In the genomic region with DNA sequence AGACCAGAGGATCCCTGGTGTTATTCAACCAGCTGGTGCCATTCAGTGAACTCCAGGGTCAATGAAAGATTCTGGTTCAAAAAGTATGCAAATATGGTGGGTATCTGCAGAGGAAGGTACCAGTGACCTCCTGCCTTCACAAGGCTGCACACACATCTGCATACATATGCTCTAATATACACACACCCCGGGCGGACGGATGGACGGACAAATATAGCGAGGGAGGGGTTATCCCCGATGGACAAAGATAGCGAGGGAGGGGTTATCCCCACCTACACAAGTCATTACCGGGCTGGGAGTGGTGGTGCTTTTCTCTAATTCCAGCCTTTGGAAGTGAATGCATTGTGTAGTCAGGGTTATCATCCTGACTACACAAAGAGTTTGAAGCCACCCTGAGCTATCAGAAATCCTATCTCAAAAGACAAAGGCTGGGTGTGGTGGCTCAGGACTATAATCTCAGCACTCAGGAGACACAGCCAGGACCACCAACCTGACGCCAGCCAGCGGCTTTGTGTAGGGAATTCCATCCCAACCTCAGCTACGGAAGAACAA, we compare ENCODE assay signal across 21 mouse cellular contexts. TPM values are rescaled to one million over a fixed set of nuclear protein-coding genes. Genes with fewer than 3 reads are reported as not detected.
DNase-seq lines count a peak whose midpoint lies in the region; TF ChIP-seq lines count a peak whose summit lies in the region.
"Had no signal": no experiment of that assay in that cellular context is flagged by ENCODE, and none has a peak within 500 bp of the region (broad histone marks: within the 10 kb centered on the region; RNA-seq: fewer than 3 reads in every experiment).

No protein-coding gene starts in this region.

- no peak overlapping the region for H3K27ac ChIP-seq in CH12.LX (ENCODE audit: insufficient read depth, low read depth)
- H3K27ac ChIP-seq: forebrain, embryonic 13.5 days; forebrain, embryonic 15.5 days had no signal

- DNase-seq in CH12.LX (ENCODE audit: extremely low read depth) (peak; percentile 52), ES-CJ7 (ENCODE audit: low read depth, low spot score) (peak; percentile 93), R1 (ENCODE audit: low read depth, low spot score) (peak; percentile 95)
- DNase-seq in left cerebral cortex, postnatal 10 days (ENCODE audit: extremely low spot score in 1 of 2, low spot score in 2 of 2) = no peak
- DNase-seq in frontal cortex, postnatal 25 days (ENCODE audit: low spot score in 2 of 2) = no peak
- no peak for DNase-seq in gastrocnemius, postnatal 4 days (ENCODE audit: low spot score in 2 of 2)
- no peak for DNase-seq in layer of hippocampus, postnatal 25 days (ENCODE audit: extremely low spot score in 1 of 2, low spot score in 1 of 2)
- DNase-seq: adrenal gland, adult 8-10 months; adrenal gland, postnatal 14 days; adrenal gland, postnatal 36 days; cerebellum, adult 11-12 months; cerebellum, adult 2 months; cerebellum, adult 9-10 months; cerebellum, postnatal 10 days; cerebellum, postnatal 25 days; forebrain, postnatal 0 days had no signal

- dilution Hi-C loops in CH12.LX (cut with MboI; ENCODE audit: extremely low pct_ligation_motif_present, extremely low pct_unique_long_range_greater_than_20kb, low sequenced_read_pairs) = no loop called here

- no peak for TF ChIP-seq EP300 in CH12.LX (IDR thresholded peaks at IDR 0.05; ENCODE audit: low read length)

- H3K36me3 ChIP-seq in CH12.LX (replicated peaks in 1 of 2; ENCODE audit: control insufficient read depth in 1 of 2, insufficient read depth in 1 of 2, low read length in 1 of 2) (no peaks in the 10 kb centered on the region), E14TG2a.4 (ENCODE audit: insufficient read depth, low read length) (no peaks in the 10 kb centered on the region)
- H3K36me3 ChIP-seq: forebrain, embryonic 15.5 days; G1E had no signal

- H3K4me1 ChIP-seq in CH12.LX (ENCODE audit: control insufficient read depth in 1 of 2, insufficient read depth in 2 of 2) (peaks cover 15 to 24% of the 10 kb centered on the region in 2 experiments), E14TG2a.4 (replicated peaks; ENCODE audit: low read depth, low read length) (peaks cover 62% of the 10 kb centered on the region)
- H3K4me1 ChIP-seq: forebrain, embryonic 13.5 days had no signal

- TF ChIP-seq CTCF in CH12.LX (conservative IDR thresholded peaks at IDR 0.05 in 1 of 2, IDR thresholded peaks at IDR 0.05 in 1 of 2; ENCODE audit: low read depth in 2 of 2, low read length in 2 of 2) (no peak), E14TG2a.4 (conservative IDR thresholded peaks at IDR 0.05; ENCODE audit: low read length) (no peak)

- intact Hi-C loops in left cerebral cortex, postnatal 10 days (cut with DNase I) = no loop called here

- no peak overlapping the region for H3K9ac ChIP-seq in CH12.LX (ENCODE audit: insufficient read depth, low read depth)
- H3K9ac ChIP-seq: forebrain, embryonic 13.5 days; forebrain, embryonic 15.5 days; forebrain, postnatal 0 days had no signal

- H3K27me3 ChIP-seq in CH12.LX (replicated peaks) (peaks cover 13% of the 10 kb centered on the region), E14TG2a.4 (ENCODE audit: insufficient read depth, low read length) (no peaks in the 10 kb centered on the region)

- H3K9me3 ChIP-seq in CH12.LX (replicated peaks; ENCODE audit: low read length) (no peaks in the 10 kb centered on the region), E14TG2a.4 (ENCODE audit: low read length) (no peaks in the 10 kb centered on the region)
- H3K9me3 ChIP-seq: forebrain, embryonic 13.5 days; forebrain, embryonic 15.5 days had no signal

- in situ Hi-C loops in CH12.LX (cut with MboI; ENCODE audit: low pct_ligation_motif_present, low pct_unique_long_range_greater_than_20kb, low sequenced_read_pairs) = no loop called here

- H3K4me3 ChIP-seq in CH12.LX (replicated peaks in 1 of 3; ENCODE audit: low read depth in 2 of 3, low read length in 2 of 3, poor library complexity in 1 of 3) = no peak overlapping the region
- H3K4me3 ChIP-seq in E14TG2a.4 (replicated peaks; ENCODE audit: low read length) = peak overlapping the region; percentile 37
- H3K4me3 ChIP-seq: forebrain, embryonic 13.5 days; forebrain, embryonic 15.5 days had no signal

- H3K4me2 ChIP-seq in CH12.LX (ENCODE audit: insufficient read depth, low read depth, poor library complexity, severe bottlenecking) = peak overlapping the region; percentile 0; the same call in 1 of the 2 replicates
- H3K4me2 ChIP-seq: forebrain, embryonic 13.5 days; forebrain, embryonic 15.5 days had no signal

- no peaks in the 10 kb centered on the region for H3K79me2 ChIP-seq in CH12.LX (replicated peaks; ENCODE audit: control insufficient read depth, extremely low read depth, insufficient read depth, poor library complexity, severe bottlenecking)

- no peak for TF ChIP-seq POLR2A in CH12.LX (IDR thresholded peaks at IDR 0.05; ENCODE audit: low read depth, low read length)

- TF ChIP-seq RAD21 in CH12.LX (IDR thresholded peaks at IDR 0.05; ENCODE audit: low read depth, low read length) = no peak

TF ChIP-seq in CH12.LX, 34 proteins besides CTCF, POLR2A, EP300 and RAD21:
- TF ChIP-seq ZNF384 (IDR thresholded peaks at IDR 0.05; ENCODE audit: low read depth, low read length) (no peak), NRF1 (IDR thresholded peaks at IDR 0.05; ENCODE audit: low read depth, low read length) (no peak), ZC3H11A (IDR thresholded peaks at IDR 0.05; ENCODE audit: low read depth, low read length) (no peak), SIN3A (IDR thresholded peaks at IDR 0.05; ENCODE audit: low read length) (no peak), MEF2A (IDR thresholded peaks at IDR 0.05; ENCODE audit: borderline replicate concordance, low read depth, low read length) (peak; percentile 69; the same call in 1 of the 2 replicates), CHD1 (IDR thresholded peaks at IDR 0.05; ENCODE audit: low read depth, low read length) (no peak), ETS1 (conservative IDR thresholded peaks at IDR 0.05; ENCODE audit: low read depth, low read length) (peak; percentile 39), MAFK (IDR thresholded peaks at IDR 0.05; ENCODE audit: insufficient replicate concordance, low read length) (no peak), USF2 (conservative IDR thresholded peaks at IDR 0.05; ENCODE audit: low read depth, low read length) (no peak), UBTF (IDR thresholded peaks at IDR 0.05; ENCODE audit: low read depth, low read length) (no peak), TBP (conservative IDR thresholded peaks at IDR 0.05; ENCODE audit: low read depth, low read length) (no peak), MXI1 (IDR thresholded peaks at IDR 0.05; ENCODE audit: low read depth, low read length) (no peak), PAX5 (IDR thresholded peaks at IDR 0.05; ENCODE audit: low read length) (no peak), NELFE (IDR thresholded peaks at IDR 0.05; ENCODE audit: low read depth, low read length) (no peak), MAZ (IDR thresholded peaks at IDR 0.05; ENCODE audit: low read depth, low read length) (no peak), BHLHE40 (IDR thresholded peaks at IDR 0.05; ENCODE audit: low read depth, low read length) (peak; percentile 39)

RNA-seq across cellular contexts. Expression of gene Epop, which starts 6.0 kb away (rescaled TPM):
- total RNA-seq in CH12.LX (2012; rRNA removed) (4.2 and 5.0 TPM in 2 replicates), CH12.LX (2014; rRNA removed) (1.7 and 2.1 TPM in 2 replicates)
- polyA plus RNA-seq in CH12.LX (2012; ENCODE audit: insufficient read length, low read depth) = 8.3 and 8.4 TPM in 2 replicates
- 10 to 100 TPM; 15.0 to 18.4 TPM for total RNA-seq in left cerebral cortex, postnatal 10 days (2021)
- under 1 TPM; 0.47 to 0.76 TPM for total RNA-seq in gastrocnemius, postnatal 4 days (2021)
- 10 to 100 TPM; 28.8 to 34.3 TPM for total RNA-seq in layer of hippocampus, postnatal 25 days (2021)

RNA-seq across cellular contexts. Expression of gene Mllt6, which starts 27.7 kb away (rescaled TPM):
- total RNA-seq in CH12.LX (2012; rRNA removed) (50.7 and 55.6 TPM in 2 replicates), CH12.LX (2014; rRNA removed) (24.3 and 25.3 TPM in 2 replicates)
- polyA plus RNA-seq in CH12.LX (2012; ENCODE audit: insufficient read length, low read depth) = 38.3 and 43.0 TPM in 2 replicates
- total RNA-seq in left cerebral cortex, postnatal 10 days (2021) = 10 to 100 TPM; 66.9 to 71.6 TPM
- total RNA-seq in gastrocnemius, postnatal 4 days (2021) = 10 to 100 TPM; 30.8 to 32.1 TPM
- 100 to 1,000 TPM in 1 of 2 experiments, 10 to 100 TPM in 1; 88.5 to 105 TPM for total RNA-seq in layer of hippocampus, postnatal 25 days (2021)

RNA-seq across cellular contexts. Expression of gene Cisd3, which starts 50.1 kb away (rescaled TPM):
- total RNA-seq in CH12.LX (2012; rRNA removed) (141 and 157 TPM in 2 replicates), CH12.LX (2014; rRNA removed) (63.8 and 66.1 TPM in 2 replicates)
- 169 and 221 TPM in 2 replicates for polyA plus RNA-seq in CH12.LX (2012; ENCODE audit: insufficient read length, low read depth)
- 10 to 100 TPM; 34.6 to 37.8 TPM for total RNA-seq in left cerebral cortex, postnatal 10 days (2021)
- 10 to 100 TPM; 65.5 to 72.0 TPM for total RNA-seq in gastrocnemius, postnatal 4 days (2021)
- total RNA-seq in layer of hippocampus, postnatal 25 days (2021) = 10 to 100 TPM; 47.0 to 55.1 TPM

RNA-seq across cellular contexts. Expression of gene Srcin1, which starts 59.6 kb away (rescaled TPM):
- 0.08 TPM in 2 replicates for total RNA-seq in CH12.LX (2012; rRNA removed)
- total RNA-seq in CH12.LX (2014; rRNA removed) = not detected in 2 replicates
- 0.09 and 0.12 TPM in 2 replicates for polyA plus RNA-seq in CH12.LX (2012; ENCODE audit: insufficient read length, low read depth)
- total RNA-seq in left cerebral cortex, postnatal 10 days (2021) = 100 to 1,000 TPM; 281 to 294 TPM
- 1 to 10 TPM; 1.3 to 1.7 TPM for total RNA-seq in gastrocnemius, postnatal 4 days (2021)
- total RNA-seq in layer of hippocampus, postnatal 25 days (2021) = 100 to 1,000 TPM; 260 to 270 TPM
- polyA plus RNA-seq: activated CD4-positive, CD25-positive, alpha-beta regulatory T cell, adult 4 months had no signal

Comparison
In these comparisons a context has a peak if more than half of its experiments do, and no peak if none do; other contexts are left out.
1. DNase-seq: peak in CH12.LX (single experiment), ES-CJ7 (single experiment) and R1 (single experiment); none in left cerebral cortex, postnatal 10 days (0 of 2), frontal cortex, postnatal 25 days (0 of 2), gastrocnemius, postnatal 4 days (0 of 2) and layer of hippocampus, postnatal 25 days (0 of 2).